Mouse (Mus musculus): ENCODE data around the gene Nmnat2. TPM values are rescaled to one million over a fixed set of nuclear protein-coding genes. Genes with fewer than 3 reads are reported as not detected.

Nmnat2 gene
- polyA plus RNA-seq, 1 experiment from 2014 or later, result 8.7 TPM

- 82% methylated on average over 5 of the region's 5 CpGs for WGBS
- Histone ChIP-seq H3K27me3 (ENCODE audit: poor library complexity, severe bottlenecking) (no peaks in the 10 kb centered on the region), H3K9me3 (no peaks in the 10 kb centered on the region), H3K4me3 (no peak overlapping the region), H3K4me1 (no peaks in the 10 kb centered on the region), H3K27ac (no peak overlapping the region), H3K36me3 (replicated peaks) (no peaks in the 10 kb centered on the region)
- DNase-seq (ENCODE audit: extremely low spot score, low spot score), result no peak
These were observed 154.6 kb downstream of the Nmnat2 start for GRCm38 (mm10) chr1:153109346-153109745.

GRCm38 (mm10) chr1:153109836-153110235 is 155.0 kb downstream of the Nmnat2 start:
- WGBS, result 79% methylated on average over 3 of the region's 3 CpGs
- no peaks in the 10 kb centered on the region for H3K4me1 ChIP-seq

GRCm38 (mm10) chr1:153111596-153111995 is 156.8 kb downstream of the Nmnat2 start:
- WGBS, result 59% methylated on average over 4 of the region's 4 CpGs
- H3K4me1 ChIP-seq, result no peaks in the 10 kb centered on the region
- H3K36me3 ChIP-seq (replicated peaks), result no peaks in the 10 kb centered on the region
- no peaks in the 10 kb centered on the region for H3K27me3 ChIP-seq (ENCODE audit: poor library complexity, severe bottlenecking)
- no peak for DNase-seq (ENCODE audit: extremely low spot score, low spot score)
- H3K27ac ChIP-seq, result no peak overlapping the region
- no peaks in the 10 kb centered on the region for H3K9me3 ChIP-seq
- no peak overlapping the region for H3K4me3 ChIP-seq

More at GRCm38 (mm10) chr1:153109836-153110235, 155.0 kb downstream of the Nmnat2 start:
- Histone ChIP-seq H3K9me3 (no peaks in the 10 kb centered on the region), H3K4me3 (no peak overlapping the region), H3K27me3 (ENCODE audit: poor library complexity, severe bottlenecking) (no peaks in the 10 kb centered on the region), H3K36me3 (replicated peaks) (no peaks in the 10 kb centered on the region), H3K27ac (no peak overlapping the region)
- no peak for DNase-seq (ENCODE audit: extremely low spot score, low spot score)

- 84% methylated on average over 8 of the region's 8 CpGs for WGBS
- DNase-seq (ENCODE audit: extremely low spot score, low spot score), result no peak
These were observed 160.5 kb downstream of the Nmnat2 start for GRCm38 (mm10) chr1:153115315-153115714.

GRCm38 (mm10) chr1:153120544-153120943 is 165.8 kb downstream of the Nmnat2 start:
- no peaks in the 10 kb centered on the region for H3K9me3 ChIP-seq
- no peaks in the 10 kb centered on the region for H3K36me3 ChIP-seq (replicated peaks)
- WGBS, result 79% methylated on average over 6 of the region's 6 CpGs
- no peaks in the 10 kb centered on the region for H3K4me1 ChIP-seq
- no peak overlapping the region for H3K27ac ChIP-seq
- no peak for DNase-seq (ENCODE audit: extremely low spot score, low spot score)
- no peak overlapping the region for H3K4me3 ChIP-seq
- no peaks in the 10 kb centered on the region for H3K27me3 ChIP-seq (ENCODE audit: poor library complexity, severe bottlenecking)

More at GRCm38 (mm10) chr1:153115315-153115714, 160.5 kb downstream of the Nmnat2 start:
- no peaks in the 10 kb centered on the region for H3K27me3 ChIP-seq (ENCODE audit: poor library complexity, severe bottlenecking)
- no peaks in the 10 kb centered on the region for H3K36me3 ChIP-seq (replicated peaks)
- H3K4me1 ChIP-seq, result no peaks in the 10 kb centered on the region
- no peaks in the 10 kb centered on the region for H3K9me3 ChIP-seq
- H3K27ac ChIP-seq, result no peak overlapping the region
- no peak overlapping the region for H3K4me3 ChIP-seq

- Histone ChIP-seq H3K27ac (no peak overlapping the region), H3K4me1 (no peaks in the 10 kb centered on the region), H3K9me3 (no peaks in the 10 kb centered on the region), H3K4me3 (no peak overlapping the region), H3K36me3 (replicated peaks) (no peaks in the 10 kb centered on the region), H3K27me3 (ENCODE audit: poor library complexity, severe bottlenecking) (no peaks in the 10 kb centered on the region)
- DNase-seq (ENCODE audit: extremely low spot score, low spot score), result no peak
- WGBS, result 89% methylated on average over 5 of the region's 5 CpGs
These were observed 166.5 kb downstream of the Nmnat2 start for GRCm38 (mm10) chr1:153121320-153121719.

GRCm38 (mm10) chr1:153122764-153123163 is 168.0 kb downstream of the Nmnat2 start:
- H3K36me3 ChIP-seq (replicated peaks), result no peaks in the 10 kb centered on the region
- DNase-seq (ENCODE audit: extremely low spot score, low spot score), result no peak
- no peaks in the 10 kb centered on the region for H3K27me3 ChIP-seq (ENCODE audit: poor library complexity, severe bottlenecking)
- no peak overlapping the region for H3K27ac ChIP-seq
- 91% methylated on average over 4 of the region's 4 CpGs for WGBS
- H3K9me3 ChIP-seq, result no peaks in the 10 kb centered on the region
- no peaks in the 10 kb centered on the region for H3K4me1 ChIP-seq
- no peak overlapping the region for H3K4me3 ChIP-seq

- Histone ChIP-seq H3K4me3 (no peak overlapping the region), H3K27ac (no peak overlapping the region), H3K4me1 (no peaks in the 10 kb centered on the region), H3K9me3 (no peaks in the 10 kb centered on the region), H3K36me3 (replicated peaks) (no peaks in the 10 kb centered on the region), H3K27me3 (ENCODE audit: poor library complexity, severe bottlenecking) (no peaks in the 10 kb centered on the region)
- DNase-seq (ENCODE audit: extremely low spot score, low spot score), result no peak
- WGBS, result 83% methylated on average over 5 of the region's 5 CpGs
These were observed 169.7 kb downstream of the Nmnat2 start for GRCm38 (mm10) chr1:153124502-153124901.

- Histone ChIP-seq H3K4me3 (no peak overlapping the region), H3K9me3 (no peaks in the 10 kb centered on the region), H3K27me3 (ENCODE audit: poor library complexity, severe bottlenecking) (no peaks in the 10 kb centered on the region), H3K4me1 (no peaks in the 10 kb centered on the region), H3K27ac (no peak overlapping the region), H3K36me3 (replicated peaks) (no peaks in the 10 kb centered on the region)
- no peak for DNase-seq (ENCODE audit: extremely low spot score, low spot score)
- 80% methylated on average over 8 of the region's 8 CpGs for WGBS
These were observed 170.8 kb downstream of the Nmnat2 start for GRCm38 (mm10) chr1:153125287-153126275.

- H3K36me3 ChIP-seq (replicated peaks), result no peaks in the 10 kb centered on the region
- 90% methylated on average over 15 of the region's 15 CpGs for WGBS
- H3K4me1 ChIP-seq, result no peaks in the 10 kb centered on the region
- DNase-seq (ENCODE audit: extremely low spot score, low spot score), result no peak
- H3K27me3 ChIP-seq (ENCODE audit: poor library complexity, severe bottlenecking), result no peaks in the 10 kb centered on the region
- H3K27ac ChIP-seq, result no peak overlapping the region
- H3K9me3 ChIP-seq, result no peaks in the 10 kb centered on the region
- H3K4me3 ChIP-seq, result no peak overlapping the region
These were observed 171.9 kb downstream of the Nmnat2 start for GRCm38 (mm10) chr1:153126491-153127381.

- no peak for DNase-seq (ENCODE audit: extremely low spot score, low spot score)
- 86% methylated on average over 4 of the region's 4 CpGs for WGBS
- no peaks in the 10 kb centered on the region for H3K27me3 ChIP-seq (ENCODE audit: poor library complexity, severe bottlenecking)
These were observed 172.8 kb downstream of the Nmnat2 start for GRCm38 (mm10) chr1:153127622-153128021.

GRCm38 (mm10) chr1:153128780-153129179 is 174.0 kb downstream of the Nmnat2 start:
- Histone ChIP-seq H3K27me3 (ENCODE audit: poor library complexity, severe bottlenecking) (no peaks in the 10 kb centered on the region), H3K9me3 (no peaks in the 10 kb centered on the region), H3K4me1 (peaks cover 12% of the 10 kb centered on the region), H3K36me3 (replicated peaks) (no peaks in the 10 kb centered on the region), H3K4me3 (no peak overlapping the region), H3K27ac (no peak overlapping the region)
- DNase-seq (ENCODE audit: extremely low spot score, low spot score), result no peak
- 73% methylated on average over 8 of the region's 8 CpGs for WGBS

More at GRCm38 (mm10) chr1:153127622-153128021, 172.8 kb downstream of the Nmnat2 start:
- Histone ChIP-seq H3K4me1 (peaks cover 1% of the 10 kb centered on the region), H3K9me3 (no peaks in the 10 kb centered on the region), H3K27ac (no peak overlapping the region), H3K36me3 (replicated peaks) (no peaks in the 10 kb centered on the region), H3K4me3 (no peak overlapping the region)

Measured in forebrain, embryonic 10.5 days (tissue).